Mouse (Mus musculus) pancreas, adult 10 weeks (tissue): Measurements from ENCODE around the gene Rhox4a. TPM values are rescaled to one million over a fixed set of nuclear protein-coding genes. Genes with fewer than 3 reads are reported as not detected.

ENCODE experiments used
- polyA plus RNA-seq: library from polyadenylated mRNA; stranded (reverse); fragments of 350-450 nt; fragmentation: Illumina TruSeq; extraction: RNeasy Lipid Tissue Mini Kit (QIAGEN cat#74804); gene quantifications from one replicate; pipeline ENCODE4 v1.2.3, GENCODE M21; 2015; ENCODE audit warnings: low read depth, low replicate concordance; ENCODE audit not compliant: insufficient read depth

Rhox4a gene
- polyA plus RNA-seq: not detected

DNA sequence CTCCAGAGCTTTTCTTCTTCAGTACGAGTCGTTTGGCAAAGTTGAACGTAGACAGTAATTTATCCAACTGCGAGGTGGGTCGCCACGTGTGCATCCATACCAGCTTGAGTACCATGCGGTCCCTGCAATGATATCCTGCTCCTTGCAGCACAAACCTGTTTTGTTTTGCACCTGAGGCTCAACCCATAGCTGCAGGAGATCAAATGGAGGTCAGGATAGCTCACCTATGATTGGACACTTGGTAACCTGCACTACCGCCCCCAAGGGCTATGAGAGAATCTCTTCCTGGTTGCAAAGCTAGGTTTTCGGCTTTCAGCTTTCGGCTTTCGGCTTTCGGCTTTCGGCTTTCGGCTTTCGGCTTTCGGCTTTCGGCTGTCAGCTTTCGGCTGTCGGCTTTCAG lies at the start of gene Rhox4a:
Rhox4a (plus strand) TSS at position 301 of the 400 bp plus-strand sequence.

DNA sequence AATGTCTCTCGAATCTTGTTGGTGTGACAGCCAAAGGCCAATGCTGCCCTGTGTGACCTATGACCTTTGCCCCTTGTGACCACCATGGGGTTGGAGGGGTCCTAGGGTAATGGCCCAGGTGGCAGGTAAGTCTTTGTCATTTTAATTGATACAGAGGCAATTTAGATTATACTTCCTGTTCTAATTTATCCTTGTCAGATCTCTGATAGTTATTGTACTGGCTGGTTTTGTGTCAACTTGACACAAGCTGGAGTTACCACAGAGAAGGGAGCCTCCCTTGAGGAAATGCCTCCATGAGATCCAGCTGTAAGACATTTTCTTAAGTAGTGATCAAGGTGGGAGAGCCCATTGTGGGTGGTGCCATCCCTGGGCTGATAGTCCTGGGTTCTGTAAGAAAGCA lies 43.0 kb upstream of the Rhox4a start, which contains the start of gene Rhox1:
Rhox1 (minus strand) TSS at position 101 of the 400 bp plus-strand sequence.

GRCm38 (mm10) chrX:37244676-37245075 lies 20.5 kb upstream of the Rhox4a start, which contains the start of gene Rhox2a:
Gene Rhox2a (plus strand): TSS chrX:37244976.

GRCm38 (mm10) chrX:37249619-37250018 lies 15.5 kb upstream of the Rhox4a start, which contains the start of gene Rhox3a:
Gene Rhox3a (plus strand): TSS chrX:37249919.

Other genes with a start within 250 kb of the Rhox4a start
- gene Sowahd, start 216.5 kb upstream of the Rhox4a start, polyA plus RNA-seq: not detected
- 264 TPM for gene Rpl39, start 179.9 kb upstream of the Rhox4a start, polyA plus RNA-seq
- gene Upf3b, start 155.0 kb upstream of the Rhox4a start, polyA plus RNA-seq: 10.2 TPM
- 2.3 TPM for gene Nkap, start 138.5 kb upstream of the Rhox4a start, polyA plus RNA-seq
- not detected for gene Akap14, start 96.5 kb upstream of the Rhox4a start, polyA plus RNA-seq
- gene Ndufa1, start 74.2 kb upstream of the Rhox4a start, polyA plus RNA-seq: 85.0 TPM
- gene Rnf113a1, start 74.1 kb upstream of the Rhox4a start, polyA plus RNA-seq: 1.2 TPM
- not detected for gene Gm9, start 54.3 kb upstream of the Rhox4a start, polyA plus RNA-seq
- gene Rhox1, start 43.1 kb upstream of the Rhox4a start, polyA plus RNA-seq: not detected
- not detected for gene Rhox2a, start 20.4 kb upstream of the Rhox4a start, polyA plus RNA-seq
- gene Rhox3a, start 15.4 kb upstream of the Rhox4a start, polyA plus RNA-seq: not detected
- not detected for gene Rhox3a2, start 114.7 kb downstream of the Rhox4a start, polyA plus RNA-seq
- gene Rhox4a2, start 125.5 kb downstream of the Rhox4a start, polyA plus RNA-seq: not detected
- gene Rhox2b, start 146.7 kb downstream of the Rhox4a start, polyA plus RNA-seq: not detected
- gene Rhox4b, start 167.2 kb downstream of the Rhox4a start, polyA plus RNA-seq: not detected
- gene Rhox2c, start 188.3 kb downstream of the Rhox4a start, polyA plus RNA-seq: not detected
- gene Rhox3c, start 193.2 kb downstream of the Rhox4a start, polyA plus RNA-seq: not detected
- gene Rhox4c, start 215.0 kb downstream of the Rhox4a start, polyA plus RNA-seq: not detected
- not detected for gene Rhox2d, start 228.1 kb downstream of the Rhox4a start, polyA plus RNA-seq
- gene Rhox4d, start 249.0 kb downstream of the Rhox4a start, polyA plus RNA-seq: not detected